Mouse (Mus musculus) frontal cortex, postnatal 10 days (tissue): ENCODE measurements around the gene Slc7a6os.

ENCODE experiments used
- DNase-seq, 2 experiments: peaks; one replicate each; pipeline ENCODE4 v3.0.0; 2022; ENCODE audit warnings: low spot score in 2 of 2, mixed read lengths in 1 of 2

The Slc7a6os gene

GRCm38 (mm10) chr8:106177594-106177993 lies 33.1 kb downstream of the Slc7a6os start:
- no peak for DNase-seq

- no peak for DNase-seq
Measured at GRCm38 (mm10) chr8:106176891-106177290, 33.8 kb downstream of the Slc7a6os start.

GRCm38 (mm10) chr8:106173566-106173965 lies 37.2 kb downstream of the Slc7a6os start:
- DNase-seq: no peak

- no peak for DNase-seq
Measured at GRCm38 (mm10) chr8:106169934-106170480, 40.7 kb downstream of the Slc7a6os start.

GRCm38 (mm10) chr8:106169017-106169933 lies 41.5 kb downstream of the Slc7a6os start:
- peak in 1 of 2 experiments; percentile 42 for DNase-seq

GRCm38 (mm10) chr8:106168356-106169016 lies 42.2 kb downstream of the Slc7a6os start, which contains the start of gene Slc7a6:
TSS of gene Slc7a6 (plus strand) at chr8:106168857.
- DNase-seq: peak; percentile 75 to 86

GRCm38 (mm10) chr8:106165460-106165859 lies 45.3 kb downstream of the Slc7a6os start:
- peak; percentile 57 to 61 for DNase-seq

GRCm38 (mm10) chr8:106163251-106163650 lies 47.5 kb downstream of the Slc7a6os start:
- DNase-seq: no peak

GRCm38 (mm10) chr8:106159876-106160275 lies 50.9 kb downstream of the Slc7a6os start:
- DNase-seq: no peak

GRCm38 (mm10) chr8:106158381-106158780 lies 52.4 kb downstream of the Slc7a6os start:
- DNase-seq: no peak

- no peak for DNase-seq
Measured at GRCm38 (mm10) chr8:106157419-106157818, 53.3 kb downstream of the Slc7a6os start.

GRCm38 (mm10) chr8:106152876-106153275 lies 57.9 kb downstream of the Slc7a6os start:
- DNase-seq: no peak

GRCm38 (mm10) chr8:106151041-106151440 lies 59.7 kb downstream of the Slc7a6os start:
- DNase-seq: no peak
